Mouse (Mus musculus) forebrain, embryonic 13.5 days (tissue): ENCODE measurements around the gene Slc7a14. TPM values are rescaled to one million over a fixed set of nuclear protein-coding genes. Genes with fewer than 3 reads are reported as not detected.

Source experiments
- ATAC-seq: fragments of 200-750 bp; cut with Nextera tagmentation; 2 replicates; pipeline ENCODE4 v1.8.0; 2017
- H3K27ac ChIP-seq: fragments of 300-500 bp; sonication (generic); 2 replicates; pipeline ENCODE4 v1.5.1; 2015; ENCODE audit warnings: inconsistent platforms, mild to moderate bottlenecking, moderate library complexity
- H3K27me3 ChIP-seq: fragments of 300-500 bp; sonication (generic); 2 replicates; pipeline ENCODE4 v1.6.1; 2015; ENCODE audit warnings: mild to moderate bottlenecking, inconsistent platforms
- H3K36me3 ChIP-seq: fragments of 300-500 bp; sonication (generic); 2 replicates; pipeline ENCODE4 v1.6.1; 2015; ENCODE audit warnings: mild to moderate bottlenecking, inconsistent platforms; ENCODE audit not compliant: poor library complexity, severe bottlenecking
- H3K4me1 ChIP-seq: fragments of 300-500 bp; sonication (generic); 2 replicates; pipeline ENCODE4 v1.6.1; 2015; ENCODE audit warnings: inconsistent platforms
- H3K4me2 ChIP-seq: fragments of 300-500 bp; sonication (generic); 2 replicates; pipeline ENCODE4 v1.6.1; 2015; ENCODE audit warnings: inconsistent platforms, mild to moderate bottlenecking, moderate library complexity
- H3K4me3 ChIP-seq: fragments of 300-500 bp; sonication (generic); 2 replicates; pipeline ENCODE4 v1.5.1; 2015; ENCODE audit warnings: mild to moderate bottlenecking, inconsistent platforms
- H3K9ac ChIP-seq: fragments of 300-500 bp; sonication (generic); 2 replicates; pipeline ENCODE4 v1.6.1; 2015; ENCODE audit warnings: mild to moderate bottlenecking, inconsistent platforms
- H3K9me3 ChIP-seq: fragments of 300-500 bp; sonication (generic); replicated peaks from 2 replicates; pipeline ENCODE4 v1.6.1; 2016; ENCODE audit warnings: inconsistent platforms
- WGBS: fragments of 180-500 bp; shearing (Covaris S2); methylation state at CpG from one replicate; pipeline ENCODE4 v1.1.7; 2015; 5-methylcytosine and 5-hydroxymethylcytosine counted together
- polyA plus RNA-seq: library from polyadenylated mRNA; unstranded; fragments of >200 nt; fragmentation: Nextera tagmentation; extraction: Ambion mirVana; gene quantifications from 2 replicates; pipeline ENCODE4 v1.2.1, GENCODE M21; 2015

Slc7a14 gene
- polyA plus RNA-seq, 1 experiment from 2014 or later = 1.5 TPM

DNA sequence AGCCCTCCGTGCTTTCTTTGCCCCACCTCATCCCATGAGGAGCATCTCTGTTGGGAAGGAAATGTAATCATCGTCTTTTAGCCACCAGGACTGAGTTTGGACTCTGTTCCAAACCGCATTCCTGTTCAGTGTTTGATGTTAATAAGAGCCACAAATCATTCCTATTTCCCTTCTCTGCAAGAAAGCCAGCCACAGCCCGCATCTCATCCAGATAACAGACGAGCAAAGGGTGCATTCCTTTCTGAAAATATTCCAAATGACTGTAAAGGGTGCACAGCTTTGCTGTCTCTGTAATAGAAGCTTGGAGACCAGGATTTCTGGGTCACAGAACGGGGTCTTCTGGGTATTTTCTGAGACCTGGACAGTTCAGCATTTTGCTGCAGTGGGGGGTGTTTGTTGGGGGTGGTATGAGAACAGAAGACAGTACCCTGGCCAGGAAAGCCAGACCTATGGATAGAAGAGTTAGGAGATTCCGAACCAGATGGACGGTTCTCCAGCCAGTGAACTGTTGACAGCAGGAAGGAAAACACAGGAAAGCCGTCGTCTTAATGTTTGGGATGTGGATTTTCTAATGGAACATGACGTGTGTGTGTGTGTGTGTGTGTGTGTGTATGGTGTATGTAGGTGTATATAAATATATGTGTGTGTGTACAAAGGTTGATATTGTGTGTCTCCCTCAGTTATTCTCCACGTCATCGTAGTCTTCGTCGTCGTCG lies 110.9 kb downstream of the Slc7a14 start:
- Histone ChIP-seq H3K27me3 (no peaks in the 10 kb centered on the region), H3K9ac (no peak overlapping the region), H3K27ac (no peak overlapping the region), H3K9me3 (no peaks in the 10 kb centered on the region), H3K4me1 (no peaks in the 10 kb centered on the region), H3K36me3 (no peaks in the 10 kb centered on the region), H3K4me3 (no peak overlapping the region), H3K4me2 (no peak overlapping the region)
- WGBS = 88% methylated on average over 15 of the region's 17 CpGs
- ATAC-seq = no peak

DNA sequence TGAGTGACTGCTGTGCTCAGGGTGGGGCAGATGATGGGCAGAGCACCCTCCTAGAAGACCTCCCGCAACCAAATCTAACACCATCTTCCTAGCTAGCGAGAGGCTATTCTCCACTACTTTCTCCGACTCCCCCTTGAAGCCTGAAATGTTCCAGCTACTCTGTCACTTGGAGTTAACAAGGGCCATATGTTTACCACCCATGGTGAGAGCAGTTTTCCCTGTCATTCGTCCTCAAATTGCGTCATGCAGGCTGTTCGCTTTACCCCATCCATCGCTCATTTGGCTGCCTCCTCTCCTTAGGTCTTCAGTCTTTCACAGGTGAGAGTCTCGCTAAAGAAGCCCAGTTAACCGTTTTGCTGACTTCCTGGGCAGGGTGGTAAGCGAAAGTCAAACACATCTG lies 118.8 kb downstream of the Slc7a14 start:
- ATAC-seq = no peak
- H3K4me2 ChIP-seq = no peak overlapping the region
- no peak overlapping the region for H3K4me3 ChIP-seq
- H3K36me3 ChIP-seq = no peaks in the 10 kb centered on the region
- H3K27ac ChIP-seq = no peak overlapping the region
- no peaks in the 10 kb centered on the region for H3K4me1 ChIP-seq
- 76% methylated on average over 10 of the region's 10 CpGs for WGBS
- H3K27me3 ChIP-seq = no peaks in the 10 kb centered on the region
- no peak overlapping the region for H3K9ac ChIP-seq
- no peaks in the 10 kb centered on the region for H3K9me3 ChIP-seq

DNA sequence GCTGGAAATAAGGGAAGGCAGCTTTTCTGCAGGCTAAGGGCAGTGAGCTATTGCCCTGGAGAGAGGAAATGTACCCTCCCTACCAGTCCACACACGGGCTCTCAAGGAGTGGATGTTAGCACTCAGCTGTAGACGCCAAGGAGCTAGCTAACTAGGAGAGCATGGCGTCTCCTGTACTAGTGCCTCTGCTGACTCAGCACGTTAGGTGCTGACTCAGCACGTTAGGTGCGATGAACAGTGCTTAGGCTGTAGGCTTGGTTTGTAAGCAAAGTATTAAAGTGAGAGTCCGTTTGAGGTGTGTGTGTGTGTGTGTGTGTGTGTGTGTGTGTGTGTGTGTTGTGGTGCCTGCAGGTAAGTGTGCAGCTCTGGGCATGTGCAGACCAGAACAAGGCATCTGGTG lies 119.8 kb downstream of the Slc7a14 start:
- Histone ChIP-seq H3K4me2 (no peak overlapping the region), H3K27ac (no peak overlapping the region), H3K9ac (no peak overlapping the region), H3K36me3 (no peaks in the 10 kb centered on the region), H3K4me3 (no peak overlapping the region), H3K4me1 (no peaks in the 10 kb centered on the region), H3K9me3 (no peaks in the 10 kb centered on the region), H3K27me3 (no peaks in the 10 kb centered on the region)
- WGBS = 96% methylated on average over 7 of the region's 7 CpGs
- no peak for ATAC-seq

DNA sequence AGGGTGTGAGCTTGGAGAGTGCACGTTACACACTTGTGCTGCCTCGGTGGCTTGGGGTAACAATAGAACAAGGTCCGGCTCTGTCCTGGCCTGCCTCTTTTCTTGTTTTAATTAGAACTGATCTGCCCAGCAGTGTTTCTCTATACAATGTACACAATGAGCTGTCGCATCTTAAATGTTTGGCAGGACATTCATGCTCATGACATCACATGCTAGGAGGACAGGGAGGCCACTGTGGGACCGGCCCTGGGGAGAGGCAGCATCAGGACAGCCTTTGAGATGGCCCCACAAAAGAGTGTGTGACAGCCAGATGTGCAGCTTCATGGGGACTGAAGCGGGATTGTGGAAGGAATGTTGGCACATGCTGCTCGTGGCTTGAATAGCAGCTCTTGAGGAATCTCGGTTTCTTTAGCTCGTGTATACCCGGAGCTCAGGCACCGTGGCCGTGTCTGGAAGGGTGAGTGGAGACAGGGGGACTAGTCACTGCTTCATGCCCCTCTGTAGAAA lies 143.8 kb downstream of the Slc7a14 start:
- WGBS = 11% methylated on average over 12 of the region's 12 CpGs
- Histone ChIP-seq H3K4me1 (peaks cover 20% of the 10 kb centered on the region), H3K27ac (no peak overlapping the region), H3K27me3 (no peaks in the 10 kb centered on the region), H3K36me3 (no peaks in the 10 kb centered on the region), H3K4me3 (no peak overlapping the region), H3K9me3 (no peaks in the 10 kb centered on the region), H3K9ac (peak overlapping the region; percentile 12; the same call in 1 of the 2 replicates), H3K4me2 (peak overlapping the region; percentile 36)
- ATAC-seq = peak; percentile 65

DNA sequence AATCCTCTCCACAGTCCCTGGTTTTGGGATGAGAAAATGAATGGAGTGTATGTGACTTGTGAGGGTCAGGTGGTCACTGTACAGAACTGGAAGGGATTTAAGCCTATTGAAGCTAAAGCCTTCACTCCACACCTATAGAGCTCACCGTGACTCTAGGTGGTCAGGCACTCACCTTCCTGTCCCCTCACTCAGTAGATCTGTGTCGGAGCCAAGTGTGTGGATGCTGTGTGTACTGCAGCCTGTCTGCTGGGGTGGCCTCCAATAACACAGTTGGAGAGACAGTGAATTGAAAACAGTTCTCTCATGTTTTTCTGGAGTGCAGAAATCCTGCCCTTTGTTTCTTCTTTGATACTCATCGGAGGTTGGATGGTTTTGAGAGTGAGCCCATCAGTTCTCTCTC lies 144.4 kb downstream of the Slc7a14 start:
- no peaks in the 10 kb centered on the region for H3K9me3 ChIP-seq
- H3K4me2 ChIP-seq = no peak overlapping the region
- H3K27me3 ChIP-seq = no peaks in the 10 kb centered on the region
- peaks cover 24% of the 10 kb centered on the region for H3K4me1 ChIP-seq
- WGBS = 51% methylated on average over 3 of the region's 3 CpGs
- no peak overlapping the region for H3K27ac ChIP-seq
- ATAC-seq = peak; percentile 61; the same call in 1 of the 2 replicates
- H3K4me3 ChIP-seq = no peak overlapping the region
- H3K9ac ChIP-seq = no peak overlapping the region
- H3K36me3 ChIP-seq = no peaks in the 10 kb centered on the region

DNA sequence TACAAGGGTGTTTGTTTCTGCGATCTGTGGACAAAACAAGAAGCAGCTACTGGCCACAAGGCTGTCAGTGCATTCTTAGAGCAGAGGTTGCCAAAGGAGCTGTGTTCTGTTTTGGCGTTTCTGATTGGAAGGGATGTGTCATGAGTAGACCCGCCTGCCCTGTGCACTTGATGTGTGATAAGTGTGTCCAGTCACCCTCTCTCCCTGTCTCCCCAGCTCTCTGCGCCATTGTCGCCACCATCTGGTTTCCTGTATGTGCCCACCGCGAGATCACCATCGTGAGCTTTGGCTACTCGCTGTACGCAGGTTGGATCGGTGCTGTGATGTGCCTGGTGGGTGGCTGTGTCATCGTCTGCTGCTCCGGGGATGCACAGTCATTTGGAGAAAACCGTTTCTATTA lies 147.3 kb downstream of the Slc7a14 start:
- no peak overlapping the region for H3K4me3 ChIP-seq
- H3K27me3 ChIP-seq = no peaks in the 10 kb centered on the region
- no peak overlapping the region for H3K4me2 ChIP-seq
- no peak overlapping the region for H3K27ac ChIP-seq
- no peak for ATAC-seq
- 92% methylated on average over 14 of the region's 14 CpGs for WGBS
- H3K36me3 ChIP-seq = no peaks in the 10 kb centered on the region
- no peak overlapping the region for H3K9ac ChIP-seq
- peaks cover 24% of the 10 kb centered on the region for H3K4me1 ChIP-seq
- no peaks in the 10 kb centered on the region for H3K9me3 ChIP-seq

DNA sequence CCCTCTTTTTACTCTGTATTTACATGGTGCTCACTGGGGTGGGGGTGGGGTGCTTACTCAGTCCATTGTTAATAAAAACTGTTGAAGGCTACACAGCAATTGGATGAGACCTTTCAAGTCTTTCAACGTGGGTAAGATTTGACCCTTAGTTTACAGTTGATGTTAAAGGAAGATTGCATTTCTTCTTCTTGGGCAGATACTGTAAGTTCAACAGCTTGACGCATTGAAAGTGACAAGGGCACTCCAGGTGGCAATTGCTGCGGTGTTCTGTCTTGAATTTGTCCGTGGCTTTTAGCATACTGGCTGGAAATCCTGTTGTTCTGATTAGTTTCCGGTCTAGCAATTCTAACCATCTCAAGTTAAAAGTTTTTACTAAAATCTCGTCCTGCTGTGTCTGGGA lies 148.8 kb downstream of the Slc7a14 start:
- no peaks in the 10 kb centered on the region for H3K36me3 ChIP-seq
- no peak overlapping the region for H3K9ac ChIP-seq
- H3K4me2 ChIP-seq = no peak overlapping the region
- no peak overlapping the region for H3K4me3 ChIP-seq
- H3K9me3 ChIP-seq = no peaks in the 10 kb centered on the region
- H3K27ac ChIP-seq = no peak overlapping the region
- H3K27me3 ChIP-seq = no peaks in the 10 kb centered on the region
- 24% methylated on average over 6 of the region's 6 CpGs for WGBS
- ATAC-seq = no peak
- H3K4me1 ChIP-seq = peaks cover 14% of the 10 kb centered on the region

DNA sequence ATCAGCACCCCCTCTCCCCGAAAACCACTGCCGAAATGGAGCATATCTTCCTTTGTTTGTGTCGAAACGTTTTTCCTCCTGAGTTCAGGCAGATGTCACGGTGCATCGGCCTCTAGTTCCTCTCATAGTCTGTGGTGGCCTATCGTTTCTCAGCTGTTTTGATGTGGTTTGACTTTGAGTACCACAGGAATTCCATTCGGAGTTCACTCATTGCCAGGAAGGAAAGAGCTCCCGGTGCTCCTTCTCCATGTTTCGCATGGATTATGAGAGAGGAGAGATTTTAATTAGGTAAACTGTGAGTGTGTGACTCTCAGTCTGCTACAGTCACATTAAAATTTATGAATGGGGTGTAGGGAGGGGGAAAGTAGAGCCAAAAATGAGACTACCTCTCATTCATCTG lies 150.1 kb downstream of the Slc7a14 start:
- no peak overlapping the region for H3K4me3 ChIP-seq
- ATAC-seq = no peak
- 79% methylated on average over 10 of the region's 10 CpGs for WGBS
- H3K9ac ChIP-seq = no peak overlapping the region
- no peaks in the 10 kb centered on the region for H3K9me3 ChIP-seq
- H3K27me3 ChIP-seq = no peaks in the 10 kb centered on the region
- H3K4me1 ChIP-seq = 0 out of 2 replicates have a peak, but pooled peaks cover 5% of the 10 kb centered on the region
- no peak overlapping the region for H3K27ac ChIP-seq
- H3K4me2 ChIP-seq = no peak overlapping the region
- H3K36me3 ChIP-seq = no peaks in the 10 kb centered on the region

DNA sequence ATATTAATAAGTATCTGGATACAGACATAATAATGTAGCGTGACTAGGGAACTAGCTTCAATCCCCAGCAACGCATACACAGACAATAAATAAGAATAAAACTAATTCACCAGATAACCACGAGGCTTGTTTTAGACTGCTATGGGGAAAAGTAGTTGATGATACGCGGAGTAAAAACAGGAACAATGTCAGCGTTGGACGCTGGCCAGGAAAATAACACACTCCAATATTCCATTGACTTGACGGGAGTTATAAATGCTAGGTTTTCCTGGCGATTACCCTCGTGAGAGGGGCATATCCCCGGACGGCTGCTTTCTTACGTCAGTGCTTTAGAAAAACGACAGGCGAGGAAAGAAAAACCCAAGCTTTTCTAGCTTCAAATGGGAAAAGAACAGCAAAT lies 152.4 kb downstream of the Slc7a14 start:
- no peak overlapping the region for H3K4me3 ChIP-seq
- no peaks in the 10 kb centered on the region for H3K36me3 ChIP-seq
- H3K4me2 ChIP-seq = no peak overlapping the region
- no peaks in the 10 kb centered on the region for H3K27me3 ChIP-seq
- WGBS = 85% methylated on average over 15 of the region's 15 CpGs
- H3K9ac ChIP-seq = no peak overlapping the region
- ATAC-seq = no peak
- 0 out of 2 replicates have a peak, but pooled peaks cover 5% of the 10 kb centered on the region for H3K4me1 ChIP-seq
- no peaks in the 10 kb centered on the region for H3K9me3 ChIP-seq
- no peak overlapping the region for H3K27ac ChIP-seq

DNA sequence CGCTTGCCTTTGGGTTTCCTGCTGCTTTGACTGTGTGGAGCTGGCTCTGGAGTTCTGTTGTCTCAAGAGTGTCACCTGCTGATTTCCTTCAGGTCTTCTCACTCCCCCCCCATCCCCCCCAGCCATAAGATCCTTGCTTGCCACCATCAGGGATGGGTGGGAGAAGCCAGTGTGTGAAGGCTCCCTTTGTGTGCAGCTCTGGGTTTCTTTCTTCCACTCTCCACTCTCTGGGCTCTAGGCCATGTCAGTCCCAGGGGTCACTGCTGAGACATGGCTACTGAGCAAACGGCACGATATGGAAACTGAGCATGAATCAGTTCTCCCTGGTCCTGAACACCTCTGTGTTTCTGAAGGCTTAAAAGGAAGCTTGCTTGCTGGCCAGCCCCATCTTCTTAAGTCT lies 154.1 kb downstream of the Slc7a14 start:
- no peak overlapping the region for H3K4me3 ChIP-seq
- no peak for ATAC-seq
- no peak overlapping the region for H3K27ac ChIP-seq
- peaks cover 3% of the 10 kb centered on the region; the same call in 1 of the 2 replicates for H3K27me3 ChIP-seq
- H3K36me3 ChIP-seq = no peaks in the 10 kb centered on the region
- H3K9me3 ChIP-seq = no peaks in the 10 kb centered on the region
- WGBS = 55% methylated on average over 3 of the region's 3 CpGs
- 0 out of 2 replicates have a peak, but pooled peaks cover under 1% of the 10 kb centered on the region for H3K4me1 ChIP-seq
- no peak overlapping the region for H3K9ac ChIP-seq
- no peak overlapping the region for H3K4me2 ChIP-seq
